Mouse (Mus musculus) MEL (cell line): Measurements from ENCODE around the gene Arrb1.

Experiments
- CTCF ChIP-seq, 3 experiments: IDR thresholded peaks in 2 of 3; conservative IDR thresholded peaks in 1 of 3; 2 replicates each; pipeline ENCODE4 v1.5.1; 2011 to 2012; ENCODE audit warnings: low read length in 3 of 3, low read depth in 2 of 3, mild to moderate bottlenecking in 2 of 3, improper control_type of control experiment in 1 of 3, inconsistent platforms in 1 of 3, mixed read lengths in 1 of 3, moderate library complexity in 1 of 3; ENCODE audit not compliant: control insufficient read depth in 1 of 3, insufficient read depth in 1 of 3, poor library complexity in 1 of 3, severe bottlenecking in 1 of 3
- E2F4 ChIP-seq: IDR thresholded peaks from 2 replicates; pipeline ENCODE4 v1.6.1; 2011; ENCODE audit warnings: low read depth, low read length, improper control_type of control experiment, borderline replicate concordance
- NRF1 ChIP-seq: IDR thresholded peaks from 2 replicates; pipeline ENCODE4 v1.6.1; 2014; ENCODE audit warnings: low read depth, mild to moderate bottlenecking, inconsistent platforms, low read length, improper control_type of control experiment, moderate library complexity; ENCODE audit not compliant: poor library complexity, insufficient read depth, severe bottlenecking
- POLR2A ChIP-seq, 2 experiments: IDR thresholded peaks; 2 replicates each; pipeline ENCODE4 v1.6.1; 2011 to 2012; ENCODE audit warnings: low read length in 2 of 2, mild to moderate bottlenecking in 2 of 2, control low read depth in 1 of 2, improper control_type of control experiment in 1 of 2, low read depth in 1 of 2, moderate library complexity in 1 of 2; ENCODE audit not compliant: control insufficient read depth in 1 of 2, insufficient read depth in 1 of 2, poor library complexity in 1 of 2

- TF ChIP-seq POLR2A (IDR thresholded peaks at IDR 0.05; ENCODE audit: control insufficient read depth in 1 of 2, insufficient read depth in 1 of 2, low read depth in 1 of 2, low read length in 2 of 2, poor library complexity in 1 of 2) (no peak), E2F4 (no peak), CTCF (IDR thresholded peaks at IDR 0.05 in 2 of 3, conservative IDR thresholded peaks at IDR 0.05 in 1 of 3; ENCODE audit: control insufficient read depth in 1 of 3, insufficient read depth in 1 of 3, low read depth in 2 of 3, low read length in 3 of 3, poor library complexity in 1 of 3, severe bottlenecking in 1 of 3) (no peak), NRF1 (no peak)
Observed at GRCm38 (mm10) chr7:99578246-99578645, 43.0 kb downstream of the Arrb1 start.
